Mouse (Mus musculus): ENCODE results near the gene Hapln4.

Gene Hapln4

DNA sequence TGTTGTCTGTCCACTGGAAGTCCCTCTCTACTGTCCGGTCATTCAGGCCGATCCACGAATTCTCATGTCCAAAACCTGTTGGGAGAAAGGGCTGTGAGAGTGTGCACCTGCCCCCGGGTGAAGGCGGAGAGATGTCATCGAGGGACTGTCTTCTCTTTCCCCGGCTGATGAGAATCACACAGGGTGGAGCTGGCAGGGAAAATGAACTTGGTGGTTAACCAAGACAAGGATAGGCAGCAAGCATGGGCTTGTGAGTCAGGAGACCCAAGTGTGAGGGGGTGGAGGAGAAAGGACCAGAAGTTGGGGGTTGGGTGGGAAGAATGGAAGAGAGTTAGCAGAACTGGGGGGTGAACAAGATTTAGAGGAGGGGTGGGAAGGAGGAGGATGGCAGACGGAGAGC is 17.0 kb downstream of the Hapln4 start:
- no peak for DNase-seq (ENCODE audit: low spot score)

DNA sequence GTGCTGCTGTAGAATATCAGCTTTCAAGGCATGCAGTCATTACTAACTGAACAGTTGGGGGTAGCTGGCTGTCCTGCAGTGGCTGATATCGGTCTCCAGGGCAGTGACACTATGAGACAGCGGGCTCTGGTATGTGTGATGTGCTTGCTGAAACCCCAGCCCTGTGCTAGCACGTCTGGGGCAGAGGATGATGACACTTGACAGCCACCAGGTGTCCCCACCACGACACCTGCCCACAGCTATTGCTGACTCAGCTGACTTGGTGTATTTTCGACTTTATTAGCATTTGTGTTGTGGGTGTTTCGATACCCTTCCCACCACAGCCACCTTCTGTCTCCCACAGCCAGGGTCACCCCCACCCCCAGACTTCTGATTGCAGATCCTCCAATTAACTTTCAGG is 21.2 kb downstream of the Hapln4 start:
- DNase-seq (ENCODE audit: low spot score), result no peak

DNA sequence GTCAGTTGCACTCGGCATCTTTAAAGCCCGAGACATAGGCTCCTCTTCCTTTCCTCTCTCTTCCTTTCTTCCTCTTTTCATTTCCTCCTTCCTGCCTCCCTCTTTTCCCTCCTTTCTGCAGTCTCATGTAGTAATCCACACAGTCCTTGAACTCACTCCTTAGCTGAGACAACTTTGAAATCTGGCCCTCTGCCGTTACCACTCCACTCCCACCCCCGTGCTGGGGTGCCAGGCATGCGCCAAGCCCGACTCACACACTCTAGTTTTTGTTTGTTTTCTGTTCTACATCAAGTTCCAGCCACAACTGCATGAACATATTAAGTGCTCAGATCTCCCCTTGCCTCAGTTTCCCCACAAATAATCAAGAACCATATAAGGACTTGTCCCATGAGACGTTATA is 21.7 kb downstream of the Hapln4 start:
- no peak for DNase-seq (ENCODE audit: low spot score)

- no peak for DNase-seq (ENCODE audit: low spot score)
Measured at GRCm38 (mm10) chr8:70110451-70110850, 27.2 kb downstream of the Hapln4 start.

DNA sequence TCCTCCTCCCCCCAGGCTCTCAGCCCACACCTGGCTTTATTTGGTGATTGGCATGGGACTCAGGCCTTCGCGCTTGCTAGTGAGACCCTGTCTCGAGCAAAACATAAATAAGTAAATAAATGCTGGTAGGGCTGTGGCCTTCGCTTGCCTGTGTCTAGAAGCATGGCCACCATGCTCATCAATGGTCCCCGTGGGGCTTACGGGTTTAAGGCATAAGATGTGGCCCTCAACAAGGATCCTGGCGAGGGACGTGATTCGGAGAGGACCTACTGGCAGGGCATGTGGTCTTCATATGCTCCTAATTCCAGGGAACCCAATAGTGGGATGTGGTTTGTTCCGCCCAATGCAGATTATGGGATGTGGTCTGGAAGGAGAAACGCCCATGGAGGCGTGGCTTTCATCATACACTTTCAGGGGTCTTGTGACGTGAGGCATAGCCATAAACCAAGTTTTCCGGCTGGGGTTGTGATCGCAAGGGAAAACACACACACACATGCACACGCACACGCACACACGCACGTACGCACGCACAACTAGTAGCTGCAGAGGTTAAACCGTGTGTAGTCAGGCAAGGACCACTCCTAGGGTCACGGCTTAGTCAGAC is 28.0 kb downstream of the Hapln4 start:
- no peak for DNase-seq (ENCODE audit: low spot score)

DNA sequence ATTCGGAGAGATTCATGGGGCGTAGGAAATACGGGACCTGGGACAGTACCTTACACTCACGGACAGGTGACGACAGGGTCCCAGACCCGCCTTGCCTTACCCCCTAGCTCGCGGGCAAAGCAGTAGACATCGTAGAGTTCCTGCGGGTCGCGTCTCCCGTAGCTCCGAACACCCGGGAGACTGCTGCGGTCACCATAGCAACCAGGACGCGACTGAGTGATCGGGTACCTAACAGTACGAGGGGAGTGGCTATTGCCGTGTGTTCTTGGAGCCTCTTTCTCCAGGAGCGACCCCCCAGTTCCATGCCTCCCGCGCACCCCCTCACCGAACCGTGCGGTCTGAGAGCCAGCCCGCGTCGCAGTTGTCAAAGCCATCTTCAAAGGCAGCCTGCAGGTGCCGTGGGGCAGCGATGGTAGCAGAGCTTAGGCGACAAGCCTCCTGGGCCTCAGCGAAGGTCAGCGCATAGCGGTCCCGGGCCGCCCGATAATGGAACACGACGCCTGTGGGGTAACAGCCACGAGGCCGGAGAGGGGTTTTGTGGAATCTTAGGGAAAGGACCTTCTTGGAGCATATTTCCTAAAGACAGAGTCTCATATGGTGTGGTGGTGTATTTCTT is 29.3 kb downstream of the Hapln4 start:
- DNase-seq (ENCODE audit: low spot score), result no peak

- DNase-seq (ENCODE audit: low spot score), result no peak
Measured at GRCm38 (mm10) chr8:70114488-70114887, 31.2 kb downstream of the Hapln4 start.

GRCm38 (mm10) chr8:70114892-70115291 is 31.6 kb downstream of the Hapln4 start:
- DNase-seq (ENCODE audit: low spot score), result no peak

- DNase-seq (ENCODE audit: low spot score), result no peak
Measured at GRCm38 (mm10) chr8:70117611-70118010, 34.4 kb downstream of the Hapln4 start.

- no peak for DNase-seq (ENCODE audit: low spot score)
Measured at GRCm38 (mm10) chr8:70118726-70119700, 35.8 kb downstream of the Hapln4 start.

DNA sequence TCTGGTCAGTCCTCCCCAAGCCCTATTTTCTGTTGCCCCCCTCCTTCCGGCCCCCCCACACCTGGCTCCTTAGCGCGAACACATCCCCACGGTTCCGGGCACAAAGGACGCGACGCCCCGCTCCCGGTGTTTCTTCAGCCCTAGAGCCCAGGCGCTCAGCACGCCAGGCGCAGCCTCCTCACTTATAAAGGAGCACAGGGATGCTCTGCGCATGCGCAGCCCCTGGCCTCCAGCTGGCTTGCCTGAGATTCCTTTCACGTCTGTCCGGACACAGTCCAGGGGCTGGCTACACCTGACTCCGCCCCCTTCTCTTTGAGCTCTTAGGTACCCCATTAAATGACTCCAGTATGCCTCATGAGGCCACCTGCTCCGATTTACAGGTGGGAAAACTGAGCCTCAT is 37.4 kb downstream of the Hapln4 start, which contains the start of gene Ncan:
Gene Ncan (minus strand): TSS at position 207 of the 400 bp plus-strand sequence.
- DNase-seq (ENCODE audit: low spot score), result no peak

- DNase-seq (ENCODE audit: low spot score), result no peak
Measured at GRCm38 (mm10) chr8:70122863-70123262, 39.6 kb downstream of the Hapln4 start.

GRCm38 (mm10) chr8:70124992-70125391 is 41.7 kb downstream of the Hapln4 start:
- no peak for DNase-seq (ENCODE audit: low spot score)

- no peak for DNase-seq (ENCODE audit: low spot score)
Measured at GRCm38 (mm10) chr8:70128435-70128834, 45.2 kb downstream of the Hapln4 start.

DNA sequence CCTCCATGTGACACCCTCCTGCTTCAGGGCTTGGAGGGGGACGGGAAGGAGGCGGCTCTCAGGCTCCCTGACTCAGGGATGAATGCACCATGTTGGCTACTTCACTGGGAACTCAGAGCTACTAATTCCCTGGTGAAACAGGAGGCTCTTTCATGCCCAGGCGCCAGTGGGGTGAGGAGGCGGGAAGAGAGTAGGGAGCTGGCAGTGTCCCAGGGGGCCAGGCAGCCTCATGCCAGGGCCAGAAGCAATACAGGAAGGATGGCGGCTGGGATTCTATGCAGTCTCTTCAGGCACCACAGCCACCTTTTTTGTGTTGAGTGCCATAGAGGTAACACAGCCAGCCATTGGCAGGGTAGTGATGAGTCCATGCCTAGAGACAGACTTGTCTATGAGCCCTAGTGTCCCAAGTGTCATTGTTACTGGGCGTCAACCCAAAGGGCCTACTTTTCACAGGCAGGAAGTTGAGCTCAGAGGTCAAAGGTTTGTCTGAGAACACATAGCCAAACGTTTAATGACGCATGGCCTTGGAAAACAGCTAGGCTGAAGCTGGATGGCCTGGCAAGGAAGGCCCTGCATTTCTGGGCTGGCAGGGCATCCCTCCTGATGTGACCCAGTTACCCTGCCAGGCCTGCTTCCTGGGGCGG is 46.2 kb downstream of the Hapln4 start:
- DNase-seq (ENCODE audit: low spot score), result no peak

- no peak for DNase-seq (ENCODE audit: low spot score)
Measured at GRCm38 (mm10) chr8:70130066-70130465, 46.8 kb downstream of the Hapln4 start.

DNA sequence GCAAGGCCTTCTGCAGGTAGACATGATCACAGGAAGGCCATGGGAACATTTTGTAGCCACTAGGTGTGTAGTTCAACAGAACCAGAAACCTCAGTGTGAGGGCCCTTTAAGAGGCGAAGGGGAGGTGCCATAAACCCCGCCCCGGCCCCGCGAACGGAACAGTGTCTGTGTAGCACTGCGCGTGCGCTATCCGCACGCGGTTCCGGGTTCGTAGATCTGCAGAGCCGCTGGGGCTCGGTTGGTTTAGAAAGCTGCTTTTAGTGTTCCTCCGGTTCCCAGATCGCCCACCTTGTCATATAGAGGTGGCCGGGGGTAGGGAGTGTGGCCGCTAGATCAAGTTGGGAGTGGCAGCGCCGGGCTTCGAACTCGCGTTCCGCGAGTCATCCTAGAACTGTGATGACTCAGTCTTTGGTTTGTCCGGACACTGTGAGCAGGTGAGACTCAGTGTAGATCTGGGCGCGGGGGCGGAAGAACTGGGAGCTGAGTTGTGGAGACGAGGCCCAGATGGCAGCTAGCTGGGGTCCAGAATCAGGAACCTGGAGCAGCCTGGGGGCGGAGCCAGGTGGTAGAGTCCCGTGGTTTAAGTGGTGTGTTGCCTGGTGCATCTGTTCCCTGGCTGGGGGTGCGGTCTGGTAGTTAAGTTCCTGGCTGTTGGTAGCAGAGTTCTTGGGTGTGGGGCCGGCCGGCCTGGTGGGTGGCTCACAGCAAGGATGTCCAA is 48.1 kb downstream of the Hapln4 start, which contains the start of gene Nr2c2ap:
Gene Nr2c2ap (plus strand): TSS at position 168 of the 718 bp plus-strand sequence.
- DNase-seq (ENCODE audit: low spot score), result peak; percentile 75

GRCm38 (mm10) chr8:70134086-70134485 is 50.8 kb downstream of the Hapln4 start:
- no peak for DNase-seq (ENCODE audit: low spot score)

GRCm38 (mm10) chr8:70134931-70135330 is 51.7 kb downstream of the Hapln4 start:
- DNase-seq (ENCODE audit: low spot score), result no peak

- DNase-seq (ENCODE audit: low spot score), result no peak
Measured at GRCm38 (mm10) chr8:70136591-70136990, 53.3 kb downstream of the Hapln4 start.

GRCm38 (mm10) chr8:70137890-70138289 is 54.6 kb downstream of the Hapln4 start:
- DNase-seq (ENCODE audit: low spot score), result no peak
